8 mouse cellular contexts compared by ENCODE assay signal in the genomic region with DNA sequence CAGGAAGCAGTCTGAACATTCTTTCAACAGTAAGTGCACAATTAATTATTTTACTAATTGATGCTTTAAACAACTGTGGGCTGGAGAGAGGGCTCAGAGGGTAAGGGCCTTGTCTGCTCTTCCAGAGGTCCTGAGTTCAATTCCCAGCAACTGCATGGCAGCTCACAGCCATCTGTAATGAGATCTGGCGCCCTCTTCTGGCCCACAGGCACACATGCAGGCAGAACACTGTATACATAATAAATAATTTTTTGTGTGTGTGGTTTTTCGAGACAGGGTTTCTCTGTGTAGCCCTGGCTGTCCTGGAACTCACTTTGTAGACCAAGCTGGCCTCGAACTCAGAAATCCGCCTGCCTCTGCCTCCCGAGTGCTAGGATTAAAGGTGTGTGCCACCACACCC. TPM values are rescaled to one million over a fixed set of nuclear protein-coding genes. Genes with fewer than 3 reads are reported as not detected.
DNase-seq lines count a peak whose midpoint lies in the region; ATAC-seq and TF ChIP-seq lines count a peak whose summit lies in the region.
"Not testable (repeated sequence)": the region's sequence is repeated elsewhere in the genome, so short reads cannot be mapped to it uniquely, and the experiment has no call there.

No protein-coding gene starts in this region.

- not testable (repeated sequence) for H3K36me3 ChIP-seq in CH12.LX (replicated peaks in 1 of 2; ENCODE audit: control insufficient read depth in 1 of 2, insufficient read depth in 1 of 2, low read length in 1 of 2); MEL (ENCODE audit: control insufficient read depth in 1 of 2, insufficient read depth in 2 of 2, low read length in 2 of 2); liver, postnatal 0 days (replicated peaks; ENCODE audit: insufficient read depth, low read length)

- not testable (repeated sequence) for H3K4me1 ChIP-seq in CH12.LX (ENCODE audit: control insufficient read depth in 1 of 2, insufficient read depth in 2 of 2); MEL (ENCODE audit: control insufficient read depth in 1 of 2, insufficient read depth in 2 of 2, low read length in 2 of 2); bone marrow macrophage, adult 2 months (ENCODE audit: control insufficient read depth, insufficient read depth, low read length); liver, postnatal 0 days (ENCODE audit: insufficient read depth)

- not testable (repeated sequence) for TF ChIP-seq POLR2A in CH12.LX (IDR thresholded peaks at IDR 0.05; ENCODE audit: low read depth, low read length); MEL (IDR thresholded peaks at IDR 0.05; ENCODE audit: control insufficient read depth in 1 of 2, insufficient read depth in 1 of 2, low read depth in 1 of 2, low read length in 2 of 2, poor library complexity in 1 of 2); bone marrow macrophage, adult 2 months (IDR thresholded peaks at IDR 0.05; ENCODE audit: borderline replicate concordance, low read depth, low read length)

- dilution Hi-C loops in CH12.LX (cut with MboI; ENCODE audit: extremely low pct_ligation_motif_present, extremely low pct_unique_long_range_greater_than_20kb, low sequenced_read_pairs): not testable (repeated sequence)

- not testable (repeated sequence) for H3K4me2 ChIP-seq in CH12.LX (ENCODE audit: insufficient read depth, low read depth, poor library complexity, severe bottlenecking); liver, postnatal 0 days (ENCODE audit: low read depth, low read length)

- H3K27ac ChIP-seq in CH12.LX (ENCODE audit: insufficient read depth, low read depth); MEL (ENCODE audit: control insufficient read depth, low read depth, low read length); bone marrow macrophage, adult 2 months (ENCODE audit: insufficient read depth, low read depth, low read length); layer of hippocampus, adult 2 months; liver, postnatal 0 days (ENCODE audit: low read depth): not testable (repeated sequence)

- TF ChIP-seq EP300 in CH12.LX (IDR thresholded peaks at IDR 0.05; ENCODE audit: low read length); MEL (IDR thresholded peaks at IDR 0.05; ENCODE audit: low read depth in 1 of 2, low read length in 2 of 2); liver, postnatal 0 days (IDR thresholded peaks at IDR 0.05; ENCODE audit: low read depth): not testable (repeated sequence)

- H3K9ac ChIP-seq in CH12.LX (ENCODE audit: insufficient read depth, low read depth); MEL (ENCODE audit: control insufficient read depth, low read depth, low read length, poor library complexity, severe bottlenecking); liver, postnatal 0 days (replicated peaks): not testable (repeated sequence)

- DNase-seq in 416B (ENCODE audit: low read depth) (peak; percentile 6), CH12.LX (ENCODE audit: extremely low read depth) (peak; percentile 6), MEL (ENCODE audit: low read depth, low spot score) (peak; percentile 28)
- peak; percentile 7 for DNase-seq in induced T-regulatory cell, adult 2 months (ENCODE audit: low read depth)
- DNase-seq in layer of hippocampus, adult 2 months (ENCODE audit: low spot score in 2 of 2); liver, postnatal 0 days: not testable (repeated sequence)
- DNase-seq in naive thymus-derived CD4-positive, alpha-beta T cell, adult 2 months (ENCODE audit: low read depth): peak; percentile 3

- H3K9me3 ChIP-seq in CH12.LX (replicated peaks; ENCODE audit: low read length); MEL (replicated peaks; ENCODE audit: insufficient read depth, low read length); liver, postnatal 0 days (ENCODE audit: low read length): not testable (repeated sequence)

- in situ Hi-C loops in CH12.LX (cut with MboI; ENCODE audit: low pct_ligation_motif_present, low pct_unique_long_range_greater_than_20kb, low sequenced_read_pairs): loop anchor here (10.0 kb wide), 1 partner anchor 143 kb away; no protein-coding TSS in a partner anchor

- not testable (repeated sequence) for TF ChIP-seq RAD21 in CH12.LX (IDR thresholded peaks at IDR 0.05; ENCODE audit: low read depth, low read length)
- peak; percentile 20 for TF ChIP-seq RAD21 in MEL (IDR thresholded peaks at IDR 0.05; ENCODE audit: low read depth, low read length)

- 67% methylated on average over 5 of the region's 5 CpGs for WGBS in liver, postnatal 0 days (ENCODE audit: insufficient replicate concordance)

- ATAC-seq in liver, postnatal 0 days: not testable (repeated sequence)

- peak in 1 of 2 experiments; percentile 21; a peak in 2 of 4 replicates for TF ChIP-seq CTCF in CH12.LX (conservative IDR thresholded peaks at IDR 0.05 in 1 of 2, IDR thresholded peaks at IDR 0.05 in 1 of 2; ENCODE audit: low read depth in 2 of 2, low read length in 2 of 2)
- peak; percentile 28 to 58 (median 42) for TF ChIP-seq CTCF in MEL (IDR thresholded peaks at IDR 0.05 in 2 of 3, conservative IDR thresholded peaks at IDR 0.05 in 1 of 3; ENCODE audit: control insufficient read depth in 1 of 3, insufficient read depth in 1 of 3, low read depth in 2 of 3, low read length in 3 of 3, poor library complexity in 1 of 3, severe bottlenecking in 1 of 3)
- TF ChIP-seq CTCF in bone marrow macrophage, adult 2 months (IDR thresholded peaks at IDR 0.05; ENCODE audit: low read depth, low read length): 0 out of 2 replicates have a peak, but pooled peaks have one; percentile 16
- TF ChIP-seq CTCF in layer of hippocampus, adult 2 months (conservative IDR thresholded peaks at IDR 0.05): peak; percentile 45
- TF ChIP-seq CTCF in liver, postnatal 0 days (IDR thresholded peaks at IDR 0.05; ENCODE audit: low read depth): peak; percentile 51

- not testable (repeated sequence) for H3K4me3 ChIP-seq in CH12.LX (replicated peaks in 1 of 3; ENCODE audit: low read depth in 2 of 3, low read length in 2 of 3, poor library complexity in 1 of 3); MEL (ENCODE audit: control insufficient read depth in 1 of 2, insufficient read depth in 1 of 2, low read depth in 2 of 2, low read length in 2 of 2); bone marrow macrophage, adult 2 months (ENCODE audit: insufficient read depth, low read length); layer of hippocampus, adult 2 months; liver, postnatal 0 days (ENCODE audit: low read depth, low read length)

- H3K27me3 ChIP-seq in CH12.LX (replicated peaks); MEL (ENCODE audit: control insufficient read depth in 1 of 2, insufficient read depth in 2 of 2, low read length in 2 of 2); liver, postnatal 0 days (ENCODE audit: insufficient read depth, low read length): not testable (repeated sequence)

- H3K79me2 ChIP-seq in CH12.LX (replicated peaks; ENCODE audit: control insufficient read depth, extremely low read depth, insufficient read depth, poor library complexity, severe bottlenecking); MEL (ENCODE audit: control insufficient read depth, insufficient read depth, low read length, poor library complexity): not testable (repeated sequence)

TF ChIP-seq in MEL, 35 proteins besides CTCF, POLR2A, EP300 and RAD21:
- TF ChIP-seq SMC3 (IDR thresholded peaks at IDR 0.05; ENCODE audit: low read depth, low read length) (peak; percentile 32), ZC3H11A (IDR thresholded peaks at IDR 0.05; ENCODE audit: low read depth, low read length) (0 out of 2 replicates have a peak, but pooled peaks have one; percentile 5)

RNA-seq across cellular contexts. Expression of gene Lamp2, which starts 45.9 kb away (rescaled TPM):
- total RNA-seq in CH12.LX (2012; rRNA removed) (32.1 and 35.3 TPM in 2 replicates), CH12.LX (2014; rRNA removed) (66.2 and 72.9 TPM in 2 replicates), MEL (2012; rRNA removed) (20.6 and 23.1 TPM in 2 replicates)
- polyA plus RNA-seq in CH12.LX (2012; ENCODE audit: insufficient read length, low read depth) (65.5 and 79.9 TPM in 2 replicates), MEL (2012; ENCODE audit: insufficient read depth in 1 of 2, insufficient read length in 2 of 2, low read depth in 1 of 2, low replicate concordance in 2 of 2, missing spikeins in 1 of 2) (10 to 100 TPM; 28.9 to 80.5 TPM)
- polyA plus RNA-seq in bone marrow macrophage, adult 2 months (2012; ENCODE audit: insufficient read depth, insufficient read length, missing spikeins): 673 and 727 TPM in 2 replicates
- total RNA-seq in layer of hippocampus, adult 2 months (2021): 10 to 100 TPM; 67.0 to 69.1 TPM
- polyA plus RNA-seq in liver, postnatal 0 days (2015; fragmentation: Nextera tagmentation; extraction: Ambion mirVana): 208 and 213 TPM in 2 replicates
